Mouse (Mus musculus): ENCODE results near the gene 9130023H24Rik. TPM values are rescaled to one million over a fixed set of nuclear protein-coding genes. Genes with fewer than 3 reads are reported as not detected.

The 9130023H24Rik gene
- polyA plus RNA-seq, 1 experiment from 2014 or later: 1.9 TPM

GRCm38 (mm10) chr7:128246496-128247391 is 8.9 kb upstream of the 9130023H24Rik start, which contains the start of gene Tgfb1i1:
Gene Tgfb1i1 (plus strand): TSS chr7:128246812.
- Histone ChIP-seq H3K4me1 (replicated peaks) (peaks cover 37% of the 10 kb centered on the region), H3K9me3 (replicated peaks) (no peaks in the 10 kb centered on the region), H3K27me3 (peaks cover 15% of the 10 kb centered on the region; the same call in 1 of the 2 replicates), H3K4me3 (replicated peaks) (peak within 1 kb of the TSS; percentile 61), H3K4me2 (peak within 1 kb of the TSS; percentile 86), H3K36me3 (peaks cover 36% of the 10 kb centered on the region), H3K27ac (peak within 1 kb of the TSS; percentile 58), H3K9ac (peak within 1 kb of the TSS; percentile 73)
- DNase-seq (no peak), ATAC-seq (ENCODE audit: low read depth) (peak; percentile 49)
- 11% methylated on average over 30 of the region's 30 CpGs for WGBS (ENCODE audit: insufficient replicate concordance)

DNA sequence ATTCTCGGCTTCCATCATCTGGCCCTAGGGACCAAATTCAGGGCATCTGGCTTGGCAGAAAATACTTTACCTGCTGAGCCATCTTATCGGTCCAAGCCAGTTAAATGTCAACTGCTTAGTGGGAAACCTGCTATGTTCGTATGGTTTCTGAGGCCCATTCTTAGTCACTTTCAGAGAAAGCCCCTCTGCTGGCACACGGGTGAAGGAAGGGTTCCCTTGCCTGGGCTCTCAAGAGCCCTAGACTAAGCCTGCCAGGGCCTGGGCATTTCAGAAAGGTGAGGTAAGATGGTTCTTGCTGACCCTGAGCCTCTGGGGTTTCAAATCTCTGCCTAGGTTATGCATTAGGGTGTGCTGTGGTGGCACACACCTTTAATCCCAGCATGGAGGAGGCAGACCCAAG is 7.7 kb upstream of the 9130023H24Rik start:
- Histone ChIP-seq H3K4me1 (replicated peaks) (peaks cover 45% of the 10 kb centered on the region), H3K9ac (no peak overlapping the region), H3K4me3 (replicated peaks) (no peak overlapping the region), H3K9me3 (replicated peaks) (no peaks in the 10 kb centered on the region), H3K27me3 (peaks cover 10% of the 10 kb centered on the region; the same call in 1 of the 2 replicates), H3K4me2 (no peak overlapping the region), H3K27ac (no peak overlapping the region), H3K36me3 (peaks cover 48% of the 10 kb centered on the region)
- 81% methylated on average over 4 of the region's 4 CpGs for WGBS (ENCODE audit: insufficient replicate concordance)
- no peak for ATAC-seq (ENCODE audit: low read depth)
- no peak for DNase-seq

GRCm38 (mm10) chr7:128244410-128245025 is 6.7 kb upstream of the 9130023H24Rik start:
- peaks cover 58% of the 10 kb centered on the region for H3K36me3 ChIP-seq
- 85% methylated on average over 18 of the region's 18 CpGs for WGBS (ENCODE audit: insufficient replicate concordance)
- ATAC-seq (ENCODE audit: low read depth): no peak

GRCm38 (mm10) chr7:128243921-128244320 is 6.1 kb upstream of the 9130023H24Rik start:
- H3K4me2 ChIP-seq: no peak overlapping the region
- no peaks in the 10 kb centered on the region for H3K9me3 ChIP-seq (replicated peaks)
- no peak overlapping the region for H3K9ac ChIP-seq
- DNase-seq (no peak), ATAC-seq (ENCODE audit: low read depth) (no peak)
- peaks cover 58% of the 10 kb centered on the region for H3K36me3 ChIP-seq
- no peak overlapping the region for H3K4me3 ChIP-seq (replicated peaks)
- WGBS (ENCODE audit: insufficient replicate concordance): 86% methylated on average over 10 of the region's 10 CpGs
- peaks cover 54% of the 10 kb centered on the region for H3K4me1 ChIP-seq (replicated peaks)
- H3K27me3 ChIP-seq: peaks cover 6% of the 10 kb centered on the region; the same call in 1 of the 2 replicates
- H3K27ac ChIP-seq: no peak overlapping the region

More at GRCm38 (mm10) chr7:128244410-128245025, 6.7 kb upstream of the 9130023H24Rik start:
- DNase-seq: no peak
- Histone ChIP-seq H3K4me2 (no peak overlapping the region), H3K4me1 (replicated peaks) (peaks cover 51% of the 10 kb centered on the region), H3K27me3 (peaks cover 10% of the 10 kb centered on the region; the same call in 1 of the 2 replicates), H3K9me3 (replicated peaks) (no peaks in the 10 kb centered on the region), H3K9ac (no peak overlapping the region), H3K4me3 (replicated peaks) (no peak overlapping the region), H3K27ac (no peak overlapping the region)

- 93% methylated on average over 16 of the region's 16 CpGs for WGBS (ENCODE audit: insufficient replicate concordance)
- no peak for DNase-seq
- no peak overlapping the region for H3K4me2 ChIP-seq
- ATAC-seq (ENCODE audit: low read depth): no peak
- H3K27me3 ChIP-seq: no peaks in the 10 kb centered on the region
- no peak overlapping the region for H3K9ac ChIP-seq
- no peak overlapping the region for H3K27ac ChIP-seq
- H3K36me3 ChIP-seq: peaks cover 58% of the 10 kb centered on the region
- H3K4me3 ChIP-seq (replicated peaks): no peak overlapping the region
- peaks cover 48% of the 10 kb centered on the region for H3K4me1 ChIP-seq (replicated peaks)
- no peaks in the 10 kb centered on the region for H3K9me3 ChIP-seq (replicated peaks)
Observed at GRCm38 (mm10) chr7:128242331-128242730, 4.5 kb upstream of the 9130023H24Rik start.

DNA sequence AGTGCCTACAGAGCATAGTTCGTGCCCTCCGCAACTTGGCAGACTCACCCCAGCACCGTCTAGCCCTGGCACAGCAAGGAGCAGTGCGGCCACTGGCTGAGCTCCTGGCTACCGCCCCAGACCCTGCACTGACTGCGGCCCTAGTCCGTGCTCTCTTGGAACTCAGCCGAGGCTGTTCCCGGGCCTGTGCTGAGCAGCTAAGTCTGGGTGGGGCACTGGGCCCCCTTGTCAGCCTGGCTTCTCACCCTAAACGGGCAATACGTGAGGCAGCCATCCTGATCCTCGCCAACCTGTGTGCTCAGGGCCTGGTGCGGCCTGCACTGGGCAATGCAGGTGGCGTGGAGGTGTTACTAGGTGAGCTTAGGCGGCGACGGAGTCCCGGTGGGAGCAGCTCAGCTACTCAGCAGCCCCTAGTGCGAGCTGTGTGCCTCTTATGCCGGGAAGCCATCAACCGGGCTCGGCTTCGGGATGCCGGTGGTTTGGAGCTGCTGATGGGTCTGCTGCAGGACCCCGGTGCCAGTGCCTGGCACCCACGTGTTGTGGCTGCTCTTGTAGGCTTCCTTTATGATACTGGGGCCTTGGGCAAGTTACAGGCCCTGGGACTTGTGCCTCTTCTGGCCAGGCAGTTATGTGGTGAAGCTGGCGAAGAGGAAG is 2.4 kb upstream of the 9130023H24Rik start:
- WGBS (ENCODE audit: insufficient replicate concordance): 90% methylated on average over 27 of the region's 27 CpGs
- H3K36me3 ChIP-seq: peaks cover 63% of the 10 kb centered on the region
- no peak overlapping the region for H3K27ac ChIP-seq
- H3K4me3 ChIP-seq (replicated peaks): no peak overlapping the region
- H3K9me3 ChIP-seq (replicated peaks): no peaks in the 10 kb centered on the region
- H3K27me3 ChIP-seq: no peaks in the 10 kb centered on the region
- H3K4me2 ChIP-seq: no peak overlapping the region
- no peak for DNase-seq
- no peak for ATAC-seq (ENCODE audit: low read depth)
- H3K4me1 ChIP-seq (replicated peaks): peaks cover 41% of the 10 kb centered on the region
- peak overlapping the region; percentile 17; the same call in 1 of the 2 replicates for H3K9ac ChIP-seq

DNA sequence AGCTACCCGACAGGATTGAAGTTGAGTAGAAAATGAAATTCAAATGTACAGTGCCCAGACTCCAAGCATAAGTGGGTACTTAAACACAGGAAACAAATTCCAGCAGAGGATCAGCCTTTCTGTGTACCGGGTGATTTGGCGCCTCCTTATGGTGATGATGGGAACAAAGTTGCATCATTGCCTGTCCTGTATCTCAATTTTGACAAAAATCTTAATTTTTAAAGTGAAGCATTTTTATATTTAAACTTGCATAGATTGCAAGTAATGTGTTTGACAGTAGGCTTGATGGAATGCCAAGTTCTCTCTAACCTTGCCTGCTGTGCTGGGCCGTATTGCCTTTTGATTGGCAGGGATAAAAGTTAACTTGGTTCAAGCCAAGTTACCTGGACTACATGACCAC is 1.2 kb upstream of the 9130023H24Rik start:
- peaks cover 41% of the 10 kb centered on the region for H3K4me1 ChIP-seq (replicated peaks)
- ATAC-seq (ENCODE audit: low read depth): no peak
- H3K4me2 ChIP-seq: peak overlapping the region; percentile 85
- H3K4me3 ChIP-seq (replicated peaks): peak overlapping the region; percentile 81
- peak overlapping the region; percentile 71 for H3K9ac ChIP-seq
- peaks cover 51% of the 10 kb centered on the region for H3K36me3 ChIP-seq
- no peaks in the 10 kb centered on the region for H3K27me3 ChIP-seq
- WGBS (ENCODE audit: insufficient replicate concordance): 25% methylated on average over 4 of the region's 4 CpGs
- peak; percentile 49 for DNase-seq
- peak overlapping the region; percentile 93 for H3K27ac ChIP-seq
- H3K9me3 ChIP-seq (replicated peaks): no peaks in the 10 kb centered on the region

- WGBS (ENCODE audit: insufficient replicate concordance): under 1% methylated on average over 25 of the region's 25 CpGs
- H3K4me3 ChIP-seq (replicated peaks): peak overlapping the region; percentile 81
- peak overlapping the region; percentile 99 for H3K27ac ChIP-seq
- peak overlapping the region; percentile 89 for H3K4me2 ChIP-seq
- ATAC-seq (ENCODE audit: low read depth): no peak; the same call in 1 of the 2 replicates
- no peak for DNase-seq
- H3K27me3 ChIP-seq: no peaks in the 10 kb centered on the region
- peaks cover 41% of the 10 kb centered on the region for H3K36me3 ChIP-seq
- peaks cover 41% of the 10 kb centered on the region for H3K4me1 ChIP-seq (replicated peaks)
- H3K9ac ChIP-seq: peak overlapping the region; percentile 90
- H3K9me3 ChIP-seq (replicated peaks): no peaks in the 10 kb centered on the region
Observed at GRCm38 (mm10) chr7:128237593-128237926, 271 bp downstream of the 9130023H24Rik start.

DNA sequence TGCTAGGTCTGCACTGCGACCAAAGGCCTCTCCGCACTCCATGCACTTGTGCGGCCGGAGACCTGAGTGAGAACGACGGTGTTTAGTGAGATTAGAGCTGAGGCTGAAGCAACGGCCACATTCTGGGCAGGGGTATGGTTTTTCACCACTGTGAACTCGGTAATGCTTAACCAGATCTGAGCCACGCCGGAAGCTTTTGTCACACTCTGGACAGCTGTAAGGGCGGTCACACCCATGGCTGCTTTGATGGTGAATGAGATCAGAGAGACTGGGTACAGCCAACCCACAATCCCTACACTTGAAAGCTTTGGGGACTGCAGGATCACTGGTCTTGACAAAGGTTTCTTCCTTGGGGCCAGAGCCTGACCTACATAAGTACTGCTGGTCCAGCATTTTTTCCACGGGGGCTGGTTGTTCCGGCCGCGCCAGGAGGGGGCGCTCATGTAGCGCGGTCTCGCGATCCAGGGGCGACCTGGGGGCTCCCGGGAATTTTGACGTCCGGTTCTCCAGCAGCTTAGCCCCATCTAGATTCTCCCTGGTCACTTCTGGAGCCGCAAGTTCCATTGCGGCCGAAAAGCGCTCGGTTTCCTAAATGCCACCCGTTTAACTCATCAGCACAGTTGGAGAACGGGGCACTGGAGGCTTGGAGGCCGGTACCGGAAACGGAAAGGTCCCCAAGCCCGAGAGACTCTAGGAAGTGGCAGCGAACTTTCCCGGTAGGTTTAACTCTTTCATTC is 807 bp downstream of the 9130023H24Rik start, which contains the start of gene Armc5:
Gene Armc5 (plus strand): TSS at position 487 of the 737 bp plus-strand sequence.
- Histone ChIP-seq H3K4me2 (peak within 1 kb of the TSS; percentile 89), H3K27me3 (no peaks in the 10 kb centered on the region), H3K4me1 (replicated peaks) (peaks cover 41% of the 10 kb centered on the region), H3K4me3 (replicated peaks) (peak within 1 kb of the TSS; percentile 81), H3K36me3 (peaks cover 36% of the 10 kb centered on the region), H3K9me3 (replicated peaks) (no peaks in the 10 kb centered on the region), H3K27ac (peak within 1 kb of the TSS; percentile 99), H3K9ac (peak within 1 kb of the TSS; percentile 90)
- ATAC-seq (ENCODE audit: low read depth) (peak; percentile 22; the same call in 1 of the 2 replicates), DNase-seq (peak; percentile 77)
- 22% methylated on average over 37 of the region's 37 CpGs for WGBS (ENCODE audit: insufficient replicate concordance)

GRCm38 (mm10) chr7:128236426-128236825 is 1.4 kb downstream of the 9130023H24Rik start:
- Histone ChIP-seq H3K27ac (no peak overlapping the region), H3K36me3 (peaks cover 30% of the 10 kb centered on the region), H3K9me3 (replicated peaks) (no peaks in the 10 kb centered on the region), H3K27me3 (peaks cover 4% of the 10 kb centered on the region; the same call in 1 of the 2 replicates), H3K4me2 (peak overlapping the region; percentile 89), H3K4me3 (replicated peaks) (peak overlapping the region; percentile 81), H3K9ac (no peak overlapping the region; the same call in 1 of the 2 replicates), H3K4me1 (replicated peaks) (peaks cover 41% of the 10 kb centered on the region)
- DNase-seq (no peak), ATAC-seq (ENCODE audit: low read depth) (no peak)
- 88% methylated on average over 13 of the region's 13 CpGs for WGBS (ENCODE audit: insufficient replicate concordance)
